Mouse (Mus musculus) gastrocnemius, adult 18-20 months (tissue): ENCODE measurements around the gene Aff3. TPM values are rescaled to one million over a fixed set of nuclear protein-coding genes. Genes with fewer than 3 reads are reported as not detected.
A peak's percentile ranks its signal among the peaks of the same experiment; 100 is the strongest.

Experiments
- DNase-seq: peaks from one replicate; pipeline ENCODE4 v3.0.0; 2021; ENCODE audit warnings: low spot score
- total RNA-seq, 2 experiments: library from RNA; stranded (reverse); gene quantifications; 2 replicates each; pipeline ENCODE4 v1.2.3; 2021

The Aff3 gene
- total RNA-seq, 2 experiments from 2014 or later = 1.2 to 2.0 TPM

DNA sequence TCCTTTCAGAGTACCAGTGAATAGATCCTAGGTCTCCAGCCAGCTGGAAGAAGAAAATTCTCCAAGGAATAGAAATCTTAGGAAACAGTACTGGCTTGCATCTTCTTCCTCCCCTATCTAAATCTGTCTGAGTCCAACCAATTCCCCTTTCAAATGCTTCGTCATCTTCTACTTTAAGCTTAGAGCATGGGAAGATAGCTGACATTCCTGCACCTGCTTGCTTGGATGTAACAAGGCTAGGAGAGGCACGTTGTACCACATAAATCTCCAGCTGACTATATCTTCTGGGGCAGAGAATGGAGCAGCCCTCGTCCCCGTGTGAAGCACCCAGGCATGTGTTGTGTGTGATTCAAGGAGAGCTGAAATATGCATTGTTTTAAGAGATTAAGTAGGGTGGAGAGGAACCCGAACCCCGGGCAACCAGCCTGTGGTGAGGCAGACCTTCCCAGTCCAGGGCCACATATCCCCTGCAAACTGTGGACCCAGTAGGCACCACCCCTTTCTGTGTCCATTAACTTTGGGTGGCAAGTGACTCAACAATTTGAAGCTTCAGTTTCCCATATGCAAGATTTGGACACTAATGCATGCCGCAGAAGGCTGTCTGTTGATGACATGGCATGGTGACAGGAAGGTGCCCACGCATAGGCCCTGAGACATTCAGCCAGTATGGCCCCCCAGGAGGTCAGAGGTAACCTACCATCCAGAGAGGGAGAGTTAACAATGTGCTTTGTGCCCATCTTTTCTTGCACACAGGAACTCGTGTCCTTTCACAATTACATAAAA, 424.1 kb downstream of the Aff3 start:
- peak; percentile 42 for DNase-seq

DNA sequence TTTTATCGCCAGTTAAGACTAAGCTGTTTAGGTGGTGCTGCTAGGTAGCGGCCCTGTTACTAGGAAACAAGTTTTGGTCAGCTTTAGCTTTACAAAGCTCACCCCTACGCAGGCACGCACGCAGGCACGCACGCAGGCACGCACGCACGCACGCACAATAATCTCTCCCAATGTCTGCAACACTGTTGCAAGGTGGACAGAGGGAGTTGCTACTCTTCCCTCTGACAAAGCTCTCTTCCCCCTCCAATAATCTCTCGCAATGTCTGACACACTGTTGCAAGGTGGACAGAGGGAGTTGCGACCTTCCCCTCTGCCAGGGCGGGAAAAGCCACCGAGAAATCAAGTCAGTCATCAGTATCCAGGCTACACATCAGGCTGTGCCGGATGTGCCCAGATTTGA, 425.2 kb downstream of the Aff3 start:
- no peak for DNase-seq

DNA sequence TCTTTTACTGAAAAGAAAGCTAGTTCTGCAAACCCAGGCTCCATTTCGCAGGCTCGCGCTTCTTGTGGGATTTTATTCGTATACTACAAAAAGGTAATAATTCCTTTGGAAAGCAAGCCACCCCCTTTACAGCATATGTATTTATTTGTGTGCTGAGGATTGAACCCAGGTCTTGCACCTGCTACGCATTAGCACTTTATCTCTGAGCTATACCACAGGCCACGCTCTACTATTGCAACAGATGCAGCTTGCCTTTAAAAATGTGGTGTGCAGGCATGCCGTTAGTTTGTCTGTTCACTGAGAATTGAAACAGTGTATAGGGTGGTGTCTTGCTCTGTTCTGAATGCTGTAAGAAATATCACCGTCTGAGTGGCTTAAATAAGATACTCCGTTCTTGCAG, 426.9 kb downstream of the Aff3 start:
- DNase-seq = no peak

DNA sequence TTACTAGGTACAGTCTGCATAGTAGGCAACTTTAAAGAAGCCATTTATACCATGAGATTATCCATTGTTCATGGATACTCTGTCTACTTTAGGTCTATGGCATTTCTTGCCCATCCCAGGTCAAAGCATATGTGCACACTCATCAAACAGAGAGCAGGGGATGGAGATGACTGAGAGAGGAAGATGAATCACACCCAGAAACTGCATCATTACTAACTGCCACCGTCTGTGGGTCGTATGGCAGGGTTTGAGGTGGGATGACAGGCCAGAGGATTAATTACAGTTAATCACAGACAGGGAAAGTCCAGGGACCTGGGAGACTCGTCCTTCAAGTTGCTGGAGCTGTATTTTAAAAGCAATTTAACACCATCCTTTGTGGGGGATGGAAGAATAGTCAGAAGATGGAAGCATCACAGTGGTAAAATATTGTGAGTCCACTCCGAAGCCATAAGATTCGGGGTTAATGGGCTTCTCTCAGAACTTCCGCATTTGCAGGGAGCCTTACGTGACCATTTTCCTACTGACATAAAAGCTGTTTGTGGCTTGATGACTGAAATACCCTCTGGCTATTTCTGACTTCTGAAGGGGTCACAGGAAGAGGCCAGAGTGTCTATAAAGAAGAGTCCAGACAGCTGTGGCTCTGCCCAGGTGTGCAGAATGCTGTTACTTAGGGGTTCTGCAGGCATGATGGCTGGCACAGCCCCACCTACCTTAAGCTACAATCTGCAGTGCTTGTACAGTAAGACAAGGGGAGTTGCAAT, 427.5 kb downstream of the Aff3 start:
- no peak for DNase-seq

DNA sequence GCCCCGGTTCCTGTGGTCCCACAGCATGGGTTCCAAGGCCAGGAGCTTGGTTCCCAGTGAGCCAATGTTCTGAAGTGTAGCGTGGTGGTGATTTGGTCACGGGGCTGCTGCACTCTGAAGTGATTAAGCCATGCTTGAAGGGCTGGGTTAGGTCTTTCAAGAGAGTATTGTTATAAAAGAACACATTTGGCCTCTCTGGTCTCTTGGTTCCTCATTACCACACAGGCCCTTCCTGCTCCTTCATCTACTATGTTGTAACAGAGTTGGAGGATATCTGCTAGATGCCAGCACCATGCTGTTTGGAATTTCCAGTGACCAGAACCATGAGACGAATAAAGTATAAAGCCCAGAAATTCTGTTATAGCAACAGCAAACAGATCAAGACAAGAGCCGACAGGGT, 431.6 kb downstream of the Aff3 start:
- no peak for DNase-seq

DNA sequence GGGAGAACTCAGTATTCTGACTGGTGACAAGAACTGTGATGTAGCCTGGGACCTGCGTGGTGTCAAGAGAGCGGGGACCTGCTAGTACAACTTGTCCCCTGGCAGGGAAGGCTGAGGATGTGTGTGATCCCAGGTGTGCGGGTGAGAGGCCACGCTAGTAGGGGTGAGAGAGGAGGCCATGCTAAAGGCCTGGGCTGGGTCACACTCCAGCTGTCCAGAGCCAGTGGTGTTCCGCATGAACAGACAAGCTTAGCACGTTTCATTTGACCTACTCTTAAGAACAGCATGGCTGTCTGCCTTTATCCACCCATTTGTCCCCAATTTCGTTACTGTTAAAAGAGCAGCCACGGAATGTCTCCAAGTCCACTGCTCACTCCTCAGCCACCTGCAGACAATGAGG, 434.7 kb downstream of the Aff3 start:
- DNase-seq = no peak

DNA sequence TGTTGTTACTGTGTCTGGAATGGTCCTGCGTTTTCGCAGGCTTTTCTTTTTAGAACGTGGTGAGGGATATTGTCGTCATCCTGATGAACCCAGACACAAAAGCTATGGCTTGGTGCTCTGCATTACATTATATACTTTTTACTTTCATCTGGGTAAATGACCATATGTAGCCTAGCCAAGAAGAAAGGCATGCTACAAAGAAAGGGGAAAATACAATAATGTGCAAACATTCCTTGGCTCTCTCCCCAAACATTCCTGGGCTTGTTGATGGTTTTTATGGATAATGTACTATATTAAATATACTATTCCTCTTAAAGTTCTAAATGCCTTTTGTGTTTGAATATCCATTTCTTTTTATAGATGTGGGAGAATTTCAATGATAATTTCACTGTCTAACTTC, 435.9 kb downstream of the Aff3 start:
- DNase-seq = no peak

DNA sequence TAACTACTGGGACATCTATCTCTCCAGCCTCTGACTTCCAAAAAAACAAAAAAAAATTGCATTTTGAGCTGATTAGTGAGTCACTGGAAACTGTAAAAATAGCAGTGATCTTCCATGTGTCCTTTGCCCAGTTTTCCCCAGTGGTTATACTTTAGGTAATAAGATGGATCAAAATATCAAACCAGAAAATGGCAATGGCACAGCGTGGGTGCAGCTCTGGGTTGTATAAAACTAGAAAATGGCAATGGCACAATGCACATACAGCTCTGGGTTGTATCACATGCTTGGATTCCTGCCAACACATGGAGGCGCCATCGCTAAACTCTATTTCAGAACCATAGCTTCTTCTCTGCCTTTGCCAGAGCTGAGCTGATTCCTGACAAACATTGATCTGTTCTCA, 439.6 kb downstream of the Aff3 start:
- DNase-seq = no peak

DNA sequence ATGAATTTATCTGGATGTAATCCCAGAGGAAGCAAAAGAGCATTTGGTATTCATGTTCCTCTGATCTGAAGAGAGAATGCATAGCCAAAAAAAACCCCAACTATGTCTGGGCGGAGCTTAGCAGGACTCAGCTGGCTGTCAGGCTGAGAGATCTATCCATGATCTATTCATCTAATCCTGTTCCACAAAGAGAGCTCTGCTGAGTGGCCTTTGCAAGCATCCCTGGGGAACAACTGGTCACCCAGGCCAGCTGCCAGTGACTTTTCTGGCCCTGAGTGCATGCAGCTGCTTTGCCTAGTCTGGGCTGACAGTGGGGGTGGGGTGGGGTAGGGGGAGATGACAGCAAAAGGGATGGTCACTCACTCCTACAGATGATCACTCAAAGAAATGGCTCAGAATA, 442.6 kb downstream of the Aff3 start:
- DNase-seq = peak; percentile 60

DNA sequence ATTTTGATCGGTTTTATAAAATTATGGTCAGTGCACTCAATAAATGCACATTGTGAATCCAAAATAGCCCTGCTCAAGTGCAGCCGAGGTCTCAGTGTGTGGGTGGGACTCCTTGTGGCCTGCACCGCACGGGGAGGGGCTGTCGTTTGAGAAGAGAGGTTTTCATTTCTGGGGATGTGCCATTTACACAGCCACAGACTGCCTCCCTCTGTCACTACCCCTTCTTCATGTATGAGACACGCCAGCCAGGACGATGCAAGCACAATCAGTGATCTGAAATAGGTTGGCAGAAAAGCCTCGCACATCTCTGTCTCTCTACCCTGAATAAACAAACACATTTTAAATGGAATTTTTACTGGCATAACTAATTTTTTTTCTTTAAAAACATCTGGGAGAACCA, 443.3 kb downstream of the Aff3 start:
- no peak for DNase-seq

DNA sequence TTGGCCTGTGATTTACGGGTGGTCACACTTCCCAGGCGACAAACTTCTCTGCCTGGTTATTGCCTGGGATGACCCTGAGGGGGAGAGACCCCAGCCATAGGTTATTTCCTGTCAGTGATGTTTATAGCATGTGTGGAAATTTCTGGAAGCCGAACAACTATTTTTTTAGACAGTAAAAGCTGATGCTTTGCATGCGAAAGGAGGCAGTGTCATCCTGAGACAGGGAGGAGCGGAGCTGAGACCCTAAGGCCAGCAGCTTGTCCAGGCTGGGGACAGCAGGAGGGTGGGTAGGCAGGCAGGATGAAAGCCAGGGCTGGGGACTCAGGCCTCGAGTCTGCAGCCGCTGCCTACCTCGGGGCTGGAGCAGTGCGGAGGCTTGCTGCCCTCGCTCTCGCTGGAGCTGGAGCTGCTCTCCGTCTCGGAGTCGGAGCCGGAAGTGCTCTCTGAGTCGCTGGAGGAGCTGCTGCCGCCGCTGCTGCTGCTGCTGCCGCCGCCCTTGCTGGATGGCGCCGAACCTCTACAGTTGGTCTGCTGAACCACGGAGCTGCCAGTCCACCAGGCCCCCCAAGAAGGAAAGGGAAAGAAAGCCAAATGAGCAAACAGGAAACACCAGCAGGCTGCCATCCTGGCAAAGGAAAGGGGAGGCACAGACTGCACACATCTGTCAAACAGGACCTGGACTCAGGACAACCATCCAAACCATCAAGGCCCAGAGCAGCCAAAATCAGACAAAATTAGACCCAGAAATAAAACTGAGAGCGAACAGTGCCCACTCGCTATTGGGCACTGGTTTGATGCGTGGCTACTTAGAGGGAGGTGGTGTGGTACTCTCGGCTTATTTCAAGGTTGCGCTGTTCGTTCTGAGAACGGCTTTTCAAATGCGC, 446.6 kb downstream of the Aff3 start:
- peak; percentile 18 for DNase-seq

DNA sequence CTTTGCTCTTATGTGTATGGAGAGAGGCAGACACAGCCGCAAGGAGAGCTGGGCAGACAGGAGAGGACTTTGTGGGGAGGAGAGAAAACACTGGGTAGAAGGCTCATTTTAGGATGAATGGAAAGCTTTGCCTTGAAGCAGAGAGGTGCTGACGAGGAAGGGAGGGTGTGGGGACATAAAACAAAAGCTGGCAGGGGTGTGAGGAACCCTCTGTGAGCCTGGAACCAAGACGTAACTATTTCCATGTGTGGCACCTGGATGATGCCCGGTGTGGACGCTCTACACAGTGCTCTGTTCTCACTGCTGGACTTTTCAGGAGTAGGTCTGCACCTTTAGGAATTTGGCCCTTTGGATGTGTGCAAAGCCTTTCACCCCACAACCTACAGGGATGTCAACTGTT, 447.7 kb downstream of the Aff3 start:
- no peak for DNase-seq

DNA sequence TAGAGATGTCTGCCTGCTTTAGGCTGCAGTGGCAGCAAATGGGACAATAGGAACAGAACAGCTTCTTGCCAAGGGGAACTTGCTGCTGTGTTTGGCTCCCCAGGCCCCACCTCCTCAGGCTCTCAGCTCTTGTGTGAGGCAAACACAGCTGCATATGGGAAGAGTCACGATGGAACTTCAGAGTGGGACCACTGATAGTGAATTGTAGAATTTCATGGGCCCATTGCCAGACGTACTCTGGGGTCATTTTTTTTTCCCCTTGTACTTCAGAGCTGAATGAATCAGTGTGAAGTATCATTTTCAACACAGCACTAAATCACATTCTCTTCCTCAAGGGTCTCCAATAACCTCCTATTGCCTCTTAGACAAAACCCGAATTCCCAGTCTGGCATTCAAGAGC, 451.4 kb downstream of the Aff3 start:
- DNase-seq = no peak

DNA sequence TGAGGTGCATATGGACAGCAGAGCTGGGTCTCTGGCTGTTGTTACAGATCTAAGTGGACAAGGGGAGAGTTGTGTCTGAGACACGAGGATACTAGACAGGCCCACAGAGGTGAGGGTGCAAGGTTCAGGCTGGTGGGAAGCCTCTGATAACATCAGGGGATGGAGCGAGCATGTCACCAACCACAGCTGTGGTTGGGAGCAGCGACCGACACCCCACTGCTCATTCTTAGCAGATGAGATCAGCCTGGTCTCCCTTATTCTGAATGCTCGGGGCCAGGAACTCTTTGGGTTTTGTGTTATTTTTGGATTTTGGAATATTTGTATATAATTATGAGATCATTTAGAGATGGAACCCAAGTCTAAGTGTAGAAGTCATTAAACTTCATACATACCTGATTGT, 452.4 kb downstream of the Aff3 start:
- DNase-seq = no peak

DNA sequence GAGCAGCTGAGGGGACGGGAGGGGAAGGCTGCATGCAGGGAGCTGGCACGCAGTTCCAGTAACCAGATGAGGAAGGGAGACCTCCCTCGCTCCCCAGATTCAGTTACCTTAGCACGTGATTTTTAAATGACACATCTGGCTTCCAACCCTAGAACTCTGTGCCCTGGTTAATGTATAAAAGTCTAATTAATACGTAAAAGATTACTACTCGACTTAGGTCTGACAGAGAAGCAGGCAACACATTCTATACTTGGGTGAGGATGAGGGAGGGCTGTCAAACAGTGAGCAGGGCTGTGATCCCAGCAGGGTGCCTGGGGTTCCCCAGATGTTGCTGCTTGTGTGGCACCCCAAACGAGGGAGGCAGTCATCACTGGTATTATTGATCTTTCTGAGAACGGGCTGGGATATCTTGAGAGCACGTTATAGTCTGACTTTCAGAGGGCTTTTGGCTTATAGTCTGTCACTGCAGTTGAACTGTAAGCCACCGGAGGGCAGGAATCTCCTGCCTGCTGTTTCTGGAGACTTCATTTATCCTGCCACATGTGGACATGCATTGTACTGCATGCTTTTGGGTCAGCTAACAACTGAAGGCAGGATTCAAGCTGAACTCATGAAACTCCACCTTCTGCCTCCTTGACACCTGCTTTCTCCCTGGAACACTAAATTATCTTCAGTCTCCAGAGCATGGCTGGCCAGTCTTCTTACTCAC, 462.1 kb downstream of the Aff3 start:
- no peak for DNase-seq

DNA sequence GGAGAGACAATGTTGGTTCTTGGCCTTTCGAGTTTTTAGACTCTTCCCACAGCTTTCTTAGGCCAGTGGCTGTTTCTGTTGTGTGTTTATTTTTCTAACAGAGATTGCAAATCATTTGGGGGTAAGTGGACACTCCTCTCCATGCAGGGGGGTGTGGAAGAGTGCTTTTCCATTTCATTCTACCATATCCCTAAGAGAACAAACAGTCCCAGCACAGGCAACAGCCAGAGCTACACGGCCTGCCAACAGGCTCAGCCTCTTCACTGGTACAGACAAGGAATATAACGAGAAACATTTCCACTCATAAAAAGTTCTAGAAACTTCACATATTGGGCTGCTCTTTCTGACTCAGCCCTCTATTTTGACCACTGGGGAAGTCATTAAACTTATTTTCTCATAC, 463.0 kb downstream of the Aff3 start:
- DNase-seq = peak; percentile 12

DNA sequence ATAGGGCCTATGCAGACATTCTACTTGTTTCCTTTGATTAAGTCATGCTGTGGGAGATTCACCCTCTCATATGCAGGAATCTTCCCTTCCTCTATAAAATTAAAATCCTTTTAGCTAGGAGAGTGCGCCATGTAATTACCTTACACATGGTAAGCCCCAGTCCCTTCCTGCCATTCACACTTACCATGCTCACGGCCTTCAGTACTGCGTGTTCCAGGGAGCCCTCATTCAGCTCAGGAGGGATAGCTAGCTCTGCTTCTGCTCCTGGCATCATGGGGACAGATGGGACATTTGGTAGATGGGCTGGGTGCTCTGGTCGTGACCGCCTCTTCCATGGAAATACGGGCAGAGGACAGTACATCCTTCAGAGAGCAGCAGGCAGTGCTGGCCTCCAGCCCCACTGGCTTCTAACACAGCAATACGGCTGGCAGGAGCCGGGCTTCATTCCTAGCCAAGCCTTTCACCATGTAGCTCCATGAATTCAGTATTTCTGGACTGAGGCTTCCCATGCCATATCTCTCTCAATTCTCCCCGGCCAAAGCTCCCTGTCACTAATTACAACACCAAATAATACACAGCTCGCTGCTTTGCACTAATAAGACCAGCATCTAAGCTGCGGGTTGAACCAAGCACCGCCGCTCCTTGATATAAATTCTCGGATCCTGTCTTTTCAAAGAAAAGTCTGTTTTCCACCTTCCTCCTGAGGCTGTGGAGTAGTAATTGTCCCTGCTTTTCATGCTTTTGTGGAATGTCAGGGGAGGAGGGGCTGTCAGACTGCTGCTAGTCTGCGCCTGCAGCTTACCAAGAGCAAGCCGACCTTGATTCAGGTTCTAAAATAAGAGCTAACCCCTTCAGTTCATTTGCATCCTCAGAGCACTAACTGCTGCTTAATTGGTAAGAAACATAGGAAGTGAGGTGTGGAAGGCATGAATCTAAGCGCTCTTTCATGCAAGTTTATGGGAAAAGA, 464.8 kb downstream of the Aff3 start:
- DNase-seq = peak; percentile 4

DNA sequence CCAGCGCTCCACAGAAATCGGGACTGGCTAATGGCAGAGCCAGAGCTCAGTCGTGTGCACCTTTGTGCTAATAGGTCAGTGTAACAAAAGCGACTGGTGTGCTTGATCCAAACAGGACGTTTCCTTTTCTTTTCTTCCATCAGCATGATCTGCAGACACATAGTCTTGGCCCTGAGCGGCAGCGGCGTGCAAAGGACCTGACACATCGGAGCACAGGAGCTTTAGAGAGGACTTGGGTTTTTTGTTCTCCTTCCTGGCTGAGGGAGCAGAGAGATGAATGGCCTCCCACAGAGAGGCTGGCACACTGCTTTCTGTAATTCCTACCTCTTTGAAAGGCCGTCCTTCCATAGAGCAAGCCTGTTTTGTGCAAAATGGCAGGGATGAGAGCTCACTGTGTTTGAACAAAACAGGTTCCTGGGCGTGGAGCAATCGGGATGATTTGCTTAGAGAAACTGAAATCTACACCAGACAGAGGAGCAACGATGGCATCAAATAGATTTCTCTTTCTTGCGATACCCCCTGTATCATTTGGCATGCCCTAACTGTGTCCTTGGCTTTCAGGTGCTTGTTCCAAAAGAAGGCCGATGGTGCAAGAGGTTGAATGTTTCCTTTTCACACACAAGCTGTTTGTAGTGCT, 466.2 kb downstream of the Aff3 start:
- DNase-seq = no peak

DNA sequence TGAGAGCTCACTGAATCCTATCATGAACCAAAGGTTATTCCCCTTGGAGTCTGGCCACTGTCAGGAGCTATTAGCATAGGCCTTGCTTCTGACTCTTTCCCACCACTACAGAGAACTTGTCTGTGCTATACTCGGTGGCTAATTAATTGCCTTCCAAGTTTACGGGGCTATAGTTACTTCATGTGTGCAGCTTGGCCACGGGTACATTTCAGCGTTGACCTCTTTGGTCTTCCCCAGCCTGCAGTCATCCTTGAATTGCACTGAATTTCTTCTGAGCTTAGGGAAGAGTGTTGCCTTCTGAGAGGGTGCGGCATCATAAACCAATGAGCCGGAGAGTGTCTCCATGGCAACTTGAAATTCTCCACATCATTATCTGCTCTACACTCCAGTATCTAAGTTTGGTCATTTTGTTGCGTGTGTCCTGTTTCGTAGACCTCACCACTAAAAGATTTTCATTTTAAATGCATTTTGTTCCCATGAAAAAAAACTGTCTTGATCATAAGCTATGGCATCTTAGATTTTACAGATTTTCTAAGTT, 467.5 kb downstream of the Aff3 start:
- DNase-seq = no peak

DNA sequence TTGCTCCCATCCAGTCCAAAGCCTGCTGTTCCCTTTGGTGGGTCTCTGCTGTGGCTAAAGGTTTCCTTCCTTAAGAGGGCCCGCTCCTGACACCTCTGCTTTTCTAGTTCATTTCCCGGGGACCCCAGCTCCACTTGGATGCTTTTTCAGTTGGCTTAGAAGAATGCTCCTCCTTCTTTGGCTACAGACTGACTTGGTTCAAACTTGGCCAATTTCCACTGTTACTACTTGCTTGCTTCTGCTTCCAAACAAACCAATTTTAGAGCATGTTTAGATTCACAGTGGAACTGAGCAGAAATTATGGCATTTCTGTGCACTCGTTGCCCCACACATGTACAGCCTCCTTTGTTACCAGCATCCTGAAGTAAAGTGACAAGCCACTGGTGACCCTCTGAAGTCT, 469.0 kb downstream of the Aff3 start:
- no peak for DNase-seq
